ENCODE assay signal across 16 mouse cellular contexts in the genomic region with DNA sequence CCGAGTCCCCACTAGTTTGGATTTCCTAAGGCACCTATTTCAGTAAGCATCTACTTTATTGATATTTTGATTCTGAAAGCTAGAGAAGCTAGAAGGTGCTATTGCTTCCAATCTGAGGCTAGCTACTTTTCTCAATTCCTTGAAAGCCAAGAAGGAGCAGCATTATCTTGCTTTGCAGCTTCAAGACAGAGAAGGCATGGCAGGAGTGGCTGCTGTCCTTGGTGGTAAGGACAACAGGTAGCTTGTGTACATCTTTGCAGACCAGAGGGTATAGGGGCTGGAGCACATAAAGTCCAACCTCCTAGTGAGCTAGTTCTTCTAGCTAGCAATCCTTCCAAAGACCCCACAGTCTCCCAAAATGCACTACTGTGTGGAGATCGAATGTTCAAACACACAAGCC.
"Had no signal": no experiment of that assay in that cellular context is flagged by ENCODE, and none has a peak within 500 bp of the region (broad histone marks: within the 10 kb centered on the region; RNA-seq: fewer than 3 reads in every experiment).

No protein-coding gene starts in this region.

- H3K4me1 ChIP-seq: neural tube, embryonic 13.5 days; neural tube, embryonic 15.5 days; stomach, embryonic 15.5 days had no signal

- DNase-seq: retina, postnatal 1 day; right cerebral cortex, adult 18-20 months; right cerebral cortex, postnatal 14 days; right cerebral cortex, postnatal 25 days; right cerebral cortex, postnatal 4 days; spleen, adult 18-20 months; thymus, adult 18-20 months; thymus, adult 2 months; thymus, postnatal 14 days; thymus, postnatal 25 days; thymus, postnatal 36 days; thymus, postnatal 4 days had no signal

- H3K36me3 ChIP-seq: neural tube, embryonic 13.5 days; neural tube, embryonic 15.5 days; stomach, embryonic 15.5 days had no signal

- H3K27ac ChIP-seq: neural tube, embryonic 13.5 days; neural tube, embryonic 15.5 days; stomach, embryonic 15.5 days; stomach, postnatal 0 days had no signal

- H3K9me3 ChIP-seq: neural tube, embryonic 13.5 days; neural tube, embryonic 15.5 days; stomach, embryonic 15.5 days had no signal

- H3K9ac ChIP-seq: neural tube, embryonic 13.5 days; neural tube, embryonic 15.5 days; stomach, embryonic 15.5 days had no signal

- H3K4me3 ChIP-seq: neural tube, embryonic 13.5 days; neural tube, embryonic 15.5 days; stomach, embryonic 15.5 days had no signal

- H3K27me3 ChIP-seq: neural tube, embryonic 13.5 days; neural tube, embryonic 15.5 days; stomach, embryonic 15.5 days had no signal
